Mouse (Mus musculus): ENCODE results near the gene Rph3al. TPM values are rescaled to one million over a fixed set of nuclear protein-coding genes. Genes with fewer than 3 reads are reported as not detected.
A peak's percentile ranks its signal among the peaks of the same experiment; 100 is the strongest.

Rph3al gene
- polyA plus RNA-seq, 1 experiment = 3.8 TPM

DNA sequence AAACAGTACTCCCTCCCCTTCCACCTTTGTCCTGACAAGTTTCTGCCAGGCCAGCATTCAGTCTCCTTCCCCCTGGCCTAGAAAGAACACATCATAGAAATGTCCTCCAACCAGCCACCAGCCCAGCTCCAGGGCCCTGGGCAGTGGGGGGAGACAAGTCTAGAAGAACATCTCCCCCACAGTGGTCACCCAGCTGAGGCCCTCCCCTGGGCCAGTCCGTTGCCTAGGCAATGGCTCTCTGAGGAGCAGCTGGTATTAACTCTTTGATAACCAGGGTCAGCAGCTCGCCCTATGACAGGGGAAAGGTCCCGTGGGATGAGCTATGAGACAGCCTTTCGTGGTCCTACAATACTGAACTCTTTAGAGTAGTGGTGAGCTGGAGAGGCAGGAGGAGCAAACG, 33.7 kb downstream of the Rph3al start:
- TF ChIP-seq POLR2A (IDR thresholded peaks at IDR 0.05; ENCODE audit: low read depth, low read length) (no peak), CTCF (IDR thresholded peaks at IDR 0.05; ENCODE audit: extremely low read depth, insufficient read depth, insufficient read length, insufficient replicate concordance) (no peak)
- Histone ChIP-seq H3K4me1 (ENCODE audit: control insufficient read depth, insufficient read depth, insufficient read length) (no peaks in the 10 kb centered on the region), H3K36me3 (ENCODE audit: control insufficient read depth, insufficient read depth, low read length) (peaks cover 1% of the 10 kb centered on the region; the same call in 1 of the 2 replicates), H3K27me3 (ENCODE audit: control insufficient read depth, insufficient read depth, low read length) (no peaks in the 10 kb centered on the region), H3K4me3 (ENCODE audit: extremely low read depth, insufficient read depth, insufficient read length) (no peak overlapping the region), H3K27ac (ENCODE audit: insufficient read depth, low read length) (no peak overlapping the region)
- no peak for DNase-seq (ENCODE audit: low read depth in 1 of 2, low spot score in 2 of 2)
- WGBS = 72% methylated on average over 5 of the region's 5 CpGs

DNA sequence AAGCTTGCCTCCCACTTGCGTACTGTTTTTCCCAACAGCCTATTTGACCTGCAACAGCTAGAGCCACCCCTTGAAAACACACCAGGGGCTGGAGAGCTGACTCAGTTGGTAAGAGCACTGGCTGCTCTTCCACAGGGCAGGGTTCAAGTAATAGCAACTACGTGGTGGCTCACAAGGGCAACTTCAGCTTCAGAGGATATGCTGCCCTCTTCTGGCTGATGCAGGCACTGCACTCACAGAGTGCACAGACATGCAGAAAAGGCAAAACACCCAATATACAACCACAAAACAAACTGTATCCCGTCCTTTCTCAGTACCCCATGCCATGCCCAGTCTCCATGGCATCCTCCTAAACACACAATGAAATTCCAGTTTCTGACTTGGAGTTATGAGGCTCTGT, 34.7 kb downstream of the Rph3al start:
- 79% methylated on average over 3 of the region's 3 CpGs for WGBS
- no peak for TF ChIP-seq POLR2A (IDR thresholded peaks at IDR 0.05; ENCODE audit: low read depth, low read length)
- TF ChIP-seq CTCF (IDR thresholded peaks at IDR 0.05; ENCODE audit: extremely low read depth, insufficient read depth, insufficient read length, insufficient replicate concordance) = peak; percentile 48; the same call in 1 of the 2 replicates
- no peak for DNase-seq (ENCODE audit: low read depth in 1 of 2, low spot score in 2 of 2)

GRCm38 (mm10) chr11:75901339-75901738, 36.9 kb downstream of the Rph3al start:
- Histone ChIP-seq H3K4me3 (ENCODE audit: extremely low read depth, insufficient read depth, insufficient read length) (no peak overlapping the region), H3K27me3 (ENCODE audit: control insufficient read depth, insufficient read depth, low read length) (no peaks in the 10 kb centered on the region), H3K4me1 (ENCODE audit: control insufficient read depth, insufficient read depth, insufficient read length) (no peaks in the 10 kb centered on the region), H3K36me3 (ENCODE audit: control insufficient read depth, insufficient read depth, low read length) (no peaks in the 10 kb centered on the region; the same call in 1 of the 2 replicates), H3K27ac (ENCODE audit: insufficient read depth, low read length) (no peak overlapping the region)
- 90% methylated on average over 6 of the region's 6 CpGs for WGBS
- no peak for DNase-seq (ENCODE audit: low read depth in 1 of 2, low spot score in 2 of 2)
- TF ChIP-seq CTCF (IDR thresholded peaks at IDR 0.05; ENCODE audit: extremely low read depth, insufficient read depth, insufficient read length, insufficient replicate concordance) = no peak
- TF ChIP-seq POLR2A (IDR thresholded peaks at IDR 0.05; ENCODE audit: low read depth, low read length) = no peak

More for the DNA sequence above, 34.7 kb downstream of the Rph3al start:
- H3K36me3 ChIP-seq (ENCODE audit: control insufficient read depth, insufficient read depth, low read length) = no peaks in the 10 kb centered on the region; the same call in 1 of the 2 replicates
- no peaks in the 10 kb centered on the region for H3K27me3 ChIP-seq (ENCODE audit: control insufficient read depth, insufficient read depth, low read length)
- no peak overlapping the region for H3K27ac ChIP-seq (ENCODE audit: insufficient read depth, low read length)
- H3K4me3 ChIP-seq (ENCODE audit: extremely low read depth, insufficient read depth, insufficient read length) = no peak overlapping the region
- no peaks in the 10 kb centered on the region for H3K4me1 ChIP-seq (ENCODE audit: control insufficient read depth, insufficient read depth, insufficient read length)

GRCm38 (mm10) chr11:75899676-75900075, 38.6 kb downstream of the Rph3al start:
- H3K27me3 ChIP-seq (ENCODE audit: control insufficient read depth, insufficient read depth, low read length) = no peaks in the 10 kb centered on the region
- TF ChIP-seq POLR2A (IDR thresholded peaks at IDR 0.05; ENCODE audit: low read depth, low read length) = no peak
- no peak for TF ChIP-seq CTCF (IDR thresholded peaks at IDR 0.05; ENCODE audit: extremely low read depth, insufficient read depth, insufficient read length, insufficient replicate concordance)
- no peaks in the 10 kb centered on the region for H3K36me3 ChIP-seq (ENCODE audit: control insufficient read depth, insufficient read depth, low read length)
- 82% methylated on average over 9 of the region's 9 CpGs for WGBS
- H3K4me1 ChIP-seq (ENCODE audit: control insufficient read depth, insufficient read depth, insufficient read length) = no peaks in the 10 kb centered on the region
- DNase-seq (ENCODE audit: low read depth in 1 of 2, low spot score in 2 of 2) = no peak
- H3K4me3 ChIP-seq (ENCODE audit: extremely low read depth, insufficient read depth, insufficient read length) = no peak overlapping the region
- H3K27ac ChIP-seq (ENCODE audit: insufficient read depth, low read length) = no peak overlapping the region

DNA sequence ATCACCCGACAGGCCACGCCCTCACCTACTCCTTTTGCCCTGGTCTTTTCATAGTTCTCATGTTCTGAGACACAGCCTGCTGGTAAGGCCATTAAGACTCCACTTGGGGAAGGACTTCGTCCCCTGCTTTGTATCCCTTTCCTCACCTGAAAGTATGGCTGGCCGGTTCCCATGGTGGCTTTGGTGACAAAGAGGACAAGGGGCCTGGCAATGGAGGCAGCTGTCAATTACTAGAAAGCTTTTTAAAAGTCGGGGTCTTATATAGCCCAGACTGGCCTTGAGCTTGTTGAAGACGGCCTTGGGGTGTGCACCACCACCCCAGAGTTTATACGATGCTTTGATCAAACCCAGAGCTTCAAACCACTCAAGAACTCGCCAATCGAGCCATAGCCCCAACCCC, 39.7 kb downstream of the Rph3al start:
- Histone ChIP-seq H3K4me3 (ENCODE audit: extremely low read depth, insufficient read depth, insufficient read length) (no peak overlapping the region), H3K4me1 (ENCODE audit: control insufficient read depth, insufficient read depth, insufficient read length) (no peaks in the 10 kb centered on the region), H3K36me3 (ENCODE audit: control insufficient read depth, insufficient read depth, low read length) (no peaks in the 10 kb centered on the region), H3K27ac (ENCODE audit: insufficient read depth, low read length) (no peak overlapping the region), H3K27me3 (ENCODE audit: control insufficient read depth, insufficient read depth, low read length) (no peaks in the 10 kb centered on the region)
- TF ChIP-seq POLR2A (IDR thresholded peaks at IDR 0.05; ENCODE audit: low read depth, low read length) (no peak), CTCF (IDR thresholded peaks at IDR 0.05; ENCODE audit: extremely low read depth, insufficient read depth, insufficient read length, insufficient replicate concordance) (no peak)
- DNase-seq (ENCODE audit: low read depth in 1 of 2, low spot score in 2 of 2) = no peak
- 95% methylated on average over 9 of the region's 9 CpGs for WGBS

GRCm38 (mm10) chr11:75894791-75895420, 43.3 kb downstream of the Rph3al start:
- Histone ChIP-seq H3K4me1 (ENCODE audit: control insufficient read depth, insufficient read depth, insufficient read length) (no peaks in the 10 kb centered on the region), H3K4me3 (ENCODE audit: extremely low read depth, insufficient read depth, insufficient read length) (no peak overlapping the region), H3K27me3 (ENCODE audit: control insufficient read depth, insufficient read depth, low read length) (no peaks in the 10 kb centered on the region), H3K27ac (ENCODE audit: insufficient read depth, low read length) (no peak overlapping the region), H3K36me3 (ENCODE audit: control insufficient read depth, insufficient read depth, low read length) (no peaks in the 10 kb centered on the region)
- no peak for TF ChIP-seq CTCF (IDR thresholded peaks at IDR 0.05; ENCODE audit: extremely low read depth, insufficient read depth, insufficient read length, insufficient replicate concordance)
- no peak for TF ChIP-seq POLR2A (IDR thresholded peaks at IDR 0.05; ENCODE audit: low read depth, low read length)
- 79% methylated on average over 12 of the region's 12 CpGs for WGBS
- no peak for DNase-seq (ENCODE audit: low read depth in 1 of 2, low spot score in 2 of 2)

DNA sequence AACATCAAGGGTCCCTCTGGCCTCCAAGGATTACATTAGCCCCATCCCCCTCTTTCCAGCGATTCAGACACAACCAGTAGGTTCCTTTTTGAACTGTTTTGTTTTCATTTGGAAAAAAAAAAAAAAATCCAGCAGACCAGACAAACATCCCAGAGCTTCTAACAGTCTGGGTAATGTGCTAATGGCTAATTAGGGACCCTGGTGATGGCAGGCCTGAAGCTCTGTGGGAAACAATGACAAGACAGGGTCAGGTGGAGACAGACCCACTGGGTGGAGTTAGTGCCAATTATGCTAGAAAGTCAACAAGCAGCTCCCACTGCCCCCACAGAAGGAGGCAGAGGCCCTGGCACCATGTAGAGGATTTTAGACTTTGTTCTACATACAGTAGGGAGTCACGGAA, 44.3 kb downstream of the Rph3al start:
- Histone ChIP-seq H3K27me3 (ENCODE audit: control insufficient read depth, insufficient read depth, low read length) (no peaks in the 10 kb centered on the region), H3K36me3 (ENCODE audit: control insufficient read depth, insufficient read depth, low read length) (no peaks in the 10 kb centered on the region), H3K4me3 (ENCODE audit: extremely low read depth, insufficient read depth, insufficient read length) (no peak overlapping the region), H3K27ac (ENCODE audit: insufficient read depth, low read length) (no peak overlapping the region), H3K4me1 (ENCODE audit: control insufficient read depth, insufficient read depth, insufficient read length) (no peaks in the 10 kb centered on the region)
- 83% methylated on average over 2 of the region's 2 CpGs for WGBS
- no peak for DNase-seq (ENCODE audit: low read depth in 1 of 2, low spot score in 2 of 2)
- TF ChIP-seq POLR2A (IDR thresholded peaks at IDR 0.05; ENCODE audit: low read depth, low read length) (no peak), CTCF (IDR thresholded peaks at IDR 0.05; ENCODE audit: extremely low read depth, insufficient read depth, insufficient read length, insufficient replicate concordance) (no peak)
